ENCODE assay signal across 12 mouse cellular contexts in the genomic region with DNA sequence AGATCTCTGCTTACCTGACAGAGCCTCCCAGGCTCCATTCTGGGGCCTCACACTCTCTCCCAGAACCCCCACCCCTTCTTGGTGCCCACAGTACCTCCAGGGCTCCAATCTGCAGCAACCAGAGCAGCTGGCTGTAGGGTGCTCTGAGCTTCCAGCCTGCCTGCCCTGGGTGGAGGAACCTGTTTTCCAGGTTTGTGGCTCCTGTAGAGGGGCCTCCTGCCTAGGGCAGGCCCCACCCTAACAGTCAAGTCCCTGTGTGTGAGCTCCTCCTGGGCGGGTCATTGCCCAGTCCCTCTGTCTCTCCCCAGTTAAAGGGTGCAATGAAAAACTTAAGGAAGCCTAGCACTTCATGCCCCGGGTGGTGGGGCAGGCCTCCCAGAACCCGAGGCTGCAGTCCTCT. TPM values are rescaled to one million over a fixed set of nuclear protein-coding genes. Genes with fewer than 3 reads are reported as not detected.
DNase-seq lines count a peak whose midpoint lies in the region; ATAC-seq lines count a peak whose summit lies in the region.
"Had no signal": no experiment of that assay in that cellular context is flagged by ENCODE, and none has a peak within 500 bp of the region (broad histone marks: within the 10 kb centered on the region; RNA-seq: fewer than 3 reads in every experiment).

No protein-coding gene starts in this region.

- no peak for DNase-seq in kidney, adult 18-20 months
- peak; percentile 87 for DNase-seq in embryonic facial prominence, embryonic 14.5 days (ENCODE audit: low spot score)
- no peak for DNase-seq in frontal cortex, postnatal 14 days (ENCODE audit: low spot score in 2 of 2)
- DNase-seq in right cerebral cortex, postnatal 14 days, result no peak
- DNase-seq: embryo, embryonic 11 days; gastrocnemius, adult 2 months; layer of hippocampus, postnatal 36 days had no signal

- H3K4me3 ChIP-seq in kidney, embryonic 16.5 days (ENCODE audit: low read length), result no peak overlapping the region; the same call in 1 of the 2 replicates
- no peak overlapping the region for H3K4me3 ChIP-seq in embryonic facial prominence, embryonic 14.5 days (ENCODE audit: low read depth, low read length)
- no peak overlapping the region for H3K4me3 ChIP-seq in limb, embryonic 13.5 days
- peak overlapping the region; percentile 22 for H3K4me3 ChIP-seq in stomach, embryonic 14.5 days (ENCODE audit: low read depth, low read length)
- H3K4me3 ChIP-seq: gastrocnemius, adult 2 months; myocyte had no signal

- no peaks in the 10 kb centered on the region for H3K9me3 ChIP-seq in kidney, embryonic 16.5 days (ENCODE audit: low read length)
- H3K9me3 ChIP-seq in embryonic facial prominence, embryonic 14.5 days (ENCODE audit: control insufficient read depth, low read length), result no peaks in the 10 kb centered on the region
- H3K9me3 ChIP-seq in limb, embryonic 13.5 days, result no peaks in the 10 kb centered on the region
- H3K9me3 ChIP-seq in stomach, embryonic 14.5 days (ENCODE audit: control insufficient read depth, low read depth, low read length), result no peaks in the 10 kb centered on the region

- no peaks in the 10 kb centered on the region for H3K27me3 ChIP-seq in kidney, embryonic 16.5 days (ENCODE audit: insufficient read depth, low read length)
- no peaks in the 10 kb centered on the region for H3K27me3 ChIP-seq in embryonic facial prominence, embryonic 14.5 days (replicated peaks; ENCODE audit: control insufficient read depth, insufficient read depth, low read length)
- H3K27me3 ChIP-seq in limb, embryonic 13.5 days, result 0 out of 2 replicates have a peak, but pooled peaks cover 2% of the 10 kb centered on the region
- no peaks in the 10 kb centered on the region for H3K27me3 ChIP-seq in stomach, embryonic 14.5 days (ENCODE audit: control insufficient read depth, insufficient read depth, low read length)

- H3K9ac ChIP-seq in kidney, embryonic 16.5 days (replicated peaks; ENCODE audit: low read length), result peak overlapping the region; percentile 47
- H3K9ac ChIP-seq in embryonic facial prominence, embryonic 14.5 days (ENCODE audit: low read depth, low read length), result peak overlapping the region; percentile 45
- H3K9ac ChIP-seq in limb, embryonic 13.5 days, result 0 out of 2 replicates have a peak overlapping the region, but pooled peaks have one; percentile 35
- peak overlapping the region; percentile 42; the same call in 1 of the 2 replicates for H3K9ac ChIP-seq in stomach, embryonic 14.5 days (replicated peaks; ENCODE audit: low read depth, low read length)

- H3K4me2 ChIP-seq in kidney, embryonic 16.5 days (replicated peaks; ENCODE audit: low read depth, low read length), result peak overlapping the region; percentile 19; the same call in 1 of the 2 replicates
- peak overlapping the region; percentile 10 for H3K4me2 ChIP-seq in embryonic facial prominence, embryonic 14.5 days (ENCODE audit: low read depth, low read length)
- H3K4me2 ChIP-seq in limb, embryonic 13.5 days (replicated peaks), result no peak overlapping the region; the same call in 1 of the 2 replicates
- H3K4me2 ChIP-seq in stomach, embryonic 14.5 days (replicated peaks; ENCODE audit: low read depth, low read length), result peak overlapping the region; percentile 44

- peak; percentile 32; the same call in 1 of the 2 replicates for ATAC-seq in kidney, embryonic 16.5 days (ENCODE audit: low FRiP score, low TSS enrichment)
- peak; percentile 78 for ATAC-seq in embryonic facial prominence, embryonic 14.5 days (ENCODE audit: low read depth)
- no peak for ATAC-seq in limb, embryonic 13.5 days (ENCODE audit: low FRiP score, low read depth)
- peak; percentile 81 for ATAC-seq in stomach, embryonic 14.5 days (ENCODE audit: insufficient number of reproducible peaks, insufficient read depth, low FRiP score, low read depth)
- ATAC-seq: activated CD4-positive, CD25-positive, alpha-beta regulatory T cell, adult 4 months had no signal

- peaks cover 15% of the 10 kb centered on the region for H3K4me1 ChIP-seq in kidney, embryonic 16.5 days (ENCODE audit: insufficient read depth, low read length)
- peaks cover 10% of the 10 kb centered on the region for H3K4me1 ChIP-seq in embryonic facial prominence, embryonic 14.5 days (ENCODE audit: control insufficient read depth, insufficient read depth, low read length)
- peaks cover 21% of the 10 kb centered on the region for H3K4me1 ChIP-seq in limb, embryonic 13.5 days
- H3K4me1 ChIP-seq in stomach, embryonic 14.5 days (ENCODE audit: control insufficient read depth, insufficient read depth, low read length), result peaks cover 7% of the 10 kb centered on the region

- peak overlapping the region; percentile 87 for H3K27ac ChIP-seq in kidney, embryonic 16.5 days (ENCODE audit: low read length)
- H3K27ac ChIP-seq in embryonic facial prominence, embryonic 14.5 days (replicated peaks; ENCODE audit: low read depth, low read length), result peak overlapping the region; percentile 76
- peak overlapping the region; percentile 48; the same call in 1 of the 2 replicates for H3K27ac ChIP-seq in limb, embryonic 13.5 days
- H3K27ac ChIP-seq in stomach, embryonic 14.5 days (ENCODE audit: low read length), result peak overlapping the region; percentile 96
- H3K27ac ChIP-seq: gastrocnemius, adult 2 months had no signal

- 0 out of 2 replicates have a peak, but pooled peaks cover 4% of the 10 kb centered on the region for H3K36me3 ChIP-seq in kidney, embryonic 16.5 days (ENCODE audit: insufficient read depth, low read length)
- H3K36me3 ChIP-seq in embryonic facial prominence, embryonic 14.5 days (ENCODE audit: control insufficient read depth, insufficient read depth, low read length), result peaks cover 7% of the 10 kb centered on the region; the same call in 1 of the 2 replicates
- peaks cover 9% of the 10 kb centered on the region for H3K36me3 ChIP-seq in limb, embryonic 13.5 days
- peaks cover 10% of the 10 kb centered on the region for H3K36me3 ChIP-seq in stomach, embryonic 14.5 days (ENCODE audit: control insufficient read depth, insufficient read depth, low read length)

- WGBS in kidney, embryonic 16.5 days, result 11% methylated on average over 3 of the region's 3 CpGs
- WGBS in embryonic facial prominence, embryonic 14.5 days, result 27% methylated on average over 3 of the region's 3 CpGs
- 31% methylated on average over 3 of the region's 3 CpGs for WGBS in limb, embryonic 13.5 days
- WGBS in stomach, embryonic 14.5 days, result 30% methylated on average over 3 of the region's 3 CpGs

RNA-seq across cellular contexts. Expression of gene Pex10, which starts 2.9 kb away (rescaled TPM):
- polyA plus RNA-seq in kidney, embryonic 16.5 days (2015; fragmentation: Nextera tagmentation; extraction: Ambion mirVana), result 26.3 and 27.3 TPM in 2 replicates
- 5.8 and 7.3 TPM in 2 replicates for polyA plus RNA-seq in embryonic facial prominence, embryonic 14.5 days (2014; fragmentation: Nextera tagmentation; extraction: Ambion mirVana)
- 22.3 and 22.6 TPM in 2 replicates for polyA plus RNA-seq in limb, embryonic 13.5 days (2015; fragmentation: Nextera tagmentation; extraction: Ambion mirVana)
- polyA plus RNA-seq in stomach, embryonic 14.5 days (2014; fragmentation: Nextera tagmentation; extraction: Ambion mirVana), result 6.5 and 6.7 TPM in 2 replicates

RNA-seq across cellular contexts. Expression of gene Plch2, which starts 7.3 kb away (rescaled TPM):
- 3.6 and 3.8 TPM in 2 replicates for polyA plus RNA-seq in kidney, embryonic 16.5 days (2015; fragmentation: Nextera tagmentation; extraction: Ambion mirVana)
- polyA plus RNA-seq in embryonic facial prominence, embryonic 14.5 days (2014; fragmentation: Nextera tagmentation; extraction: Ambion mirVana), result 9.8 and 11.2 TPM in 2 replicates
- polyA plus RNA-seq in limb, embryonic 13.5 days (2015; fragmentation: Nextera tagmentation; extraction: Ambion mirVana), result 3.6 and 4.1 TPM in 2 replicates
- 25.1 and 25.9 TPM in 2 replicates for polyA plus RNA-seq in stomach, embryonic 14.5 days (2014; fragmentation: Nextera tagmentation; extraction: Ambion mirVana)
- polyA plus RNA-seq: activated CD4-positive, CD25-positive, alpha-beta regulatory T cell, adult 4 months had no signal

RNA-seq across cellular contexts. Expression of gene Rer1, which starts 22.3 kb away (rescaled TPM):
- 158 and 162 TPM in 2 replicates for polyA plus RNA-seq in kidney, embryonic 16.5 days (2015; fragmentation: Nextera tagmentation; extraction: Ambion mirVana)
- 180 and 187 TPM in 2 replicates for polyA plus RNA-seq in embryonic facial prominence, embryonic 14.5 days (2014; fragmentation: Nextera tagmentation; extraction: Ambion mirVana)
- polyA plus RNA-seq in limb, embryonic 13.5 days (2015; fragmentation: Nextera tagmentation; extraction: Ambion mirVana), result 147 and 149 TPM in 2 replicates
- polyA plus RNA-seq in stomach, embryonic 14.5 days (2014; fragmentation: Nextera tagmentation; extraction: Ambion mirVana), result 174 and 183 TPM in 2 replicates

RNA-seq across cellular contexts. Expression of gene Morn1, which starts 22.5 kb away (rescaled TPM):
- 5.9 and 7.0 TPM in 2 replicates for polyA plus RNA-seq in kidney, embryonic 16.5 days (2015; fragmentation: Nextera tagmentation; extraction: Ambion mirVana)
- 3.9 and 4.7 TPM in 2 replicates for polyA plus RNA-seq in embryonic facial prominence, embryonic 14.5 days (2014; fragmentation: Nextera tagmentation; extraction: Ambion mirVana)
- 4.9 and 7.5 TPM in 2 replicates for polyA plus RNA-seq in limb, embryonic 13.5 days (2015; fragmentation: Nextera tagmentation; extraction: Ambion mirVana)
- polyA plus RNA-seq in stomach, embryonic 14.5 days (2014; fragmentation: Nextera tagmentation; extraction: Ambion mirVana), result 4.1 and 4.8 TPM in 2 replicates
